Mouse (Mus musculus): ENCODE results near the gene Arhgef1. TPM values are rescaled to one million over a fixed set of nuclear protein-coding genes. Genes with fewer than 3 reads are reported as not detected.
"Not testable (repeated sequence)": the region's sequence is repeated elsewhere in the genome, so short reads cannot be mapped to it uniquely, and the experiment has no call there.

Arhgef1 gene
- total RNA-seq, 2 experiments from 2014 or later, result 93.0 to 137 TPM

GRCm38 (mm10) chr7:24889431-24890220 is 13.1 kb upstream of the Arhgef1 start:
- DNase-seq, result no peak

DNA sequence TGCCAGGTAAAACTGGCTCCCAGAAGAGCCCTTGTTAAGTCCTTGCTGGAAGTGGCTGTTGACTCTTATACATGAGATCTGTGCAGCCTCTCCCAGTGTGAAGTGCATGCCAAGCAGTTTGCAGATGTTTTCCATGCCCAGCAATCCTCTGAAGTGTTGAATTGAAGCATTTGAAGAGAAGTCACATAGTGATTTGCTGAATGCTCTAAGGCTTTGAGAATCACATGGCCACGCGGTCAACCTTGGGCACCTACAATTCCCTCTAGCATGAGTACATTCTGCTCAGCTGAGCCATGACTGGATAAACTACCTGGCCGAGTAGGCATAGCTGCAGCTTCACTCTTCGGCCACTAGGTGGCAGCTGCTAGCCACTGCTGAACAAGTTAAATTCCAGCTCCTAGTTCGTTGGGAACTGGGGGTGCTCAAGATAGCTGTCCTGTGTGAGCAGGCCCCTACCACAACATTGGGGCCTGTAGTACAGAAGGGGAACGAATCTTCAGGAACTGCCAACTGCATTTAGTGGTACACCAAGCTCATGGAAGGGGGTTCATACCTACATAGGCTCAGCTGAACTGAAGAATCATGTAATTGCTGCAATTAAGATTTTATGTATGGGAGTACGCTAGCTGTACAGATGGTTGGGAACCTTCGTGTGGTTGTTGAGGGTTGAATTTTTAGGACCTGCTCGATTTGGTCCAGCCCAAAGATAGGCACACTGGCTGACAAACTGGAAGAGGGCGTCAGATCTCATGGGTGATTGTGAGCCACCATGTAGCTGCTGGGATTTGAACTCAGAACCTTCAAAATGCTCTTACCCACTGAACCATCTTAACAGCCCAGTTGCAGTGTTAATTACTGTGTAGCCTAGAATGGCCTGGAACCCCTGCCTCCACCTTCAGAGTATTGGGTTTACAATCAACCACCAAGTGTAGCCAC is 12.2 kb upstream of the Arhgef1 start:
- DNase-seq, result peak; percentile 83

- no peak for DNase-seq
These were observed 11.2 kb upstream of the Arhgef1 start for GRCm38 (mm10) chr7:24891241-24892124.

DNA sequence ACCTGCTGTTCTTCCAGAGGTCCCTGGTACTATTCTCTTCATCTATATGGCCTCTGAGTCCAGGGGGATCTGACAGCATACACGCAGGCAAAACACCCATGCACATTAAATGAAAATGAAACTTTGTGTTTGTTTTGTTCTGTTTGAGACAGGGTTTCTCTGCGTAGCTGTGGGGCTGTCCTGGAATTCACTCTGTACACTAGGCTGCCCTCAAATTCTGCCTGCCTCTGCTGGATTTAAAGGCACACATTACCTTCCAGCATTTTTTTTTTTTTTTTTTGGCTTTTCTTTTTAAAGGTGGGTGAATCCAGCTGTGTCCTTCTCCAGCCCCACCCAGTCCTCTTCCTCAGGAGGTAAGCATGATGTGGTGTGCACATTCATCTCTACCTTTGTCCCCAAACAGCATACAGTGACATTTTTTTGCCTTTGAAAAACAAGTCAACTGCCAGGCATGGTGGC is 10.6 kb upstream of the Arhgef1 start:
- DNase-seq, result no peak

GRCm38 (mm10) chr7:24895749-24896148 is 7.0 kb upstream of the Arhgef1 start:
- DNase-seq, result not testable (repeated sequence)

DNA sequence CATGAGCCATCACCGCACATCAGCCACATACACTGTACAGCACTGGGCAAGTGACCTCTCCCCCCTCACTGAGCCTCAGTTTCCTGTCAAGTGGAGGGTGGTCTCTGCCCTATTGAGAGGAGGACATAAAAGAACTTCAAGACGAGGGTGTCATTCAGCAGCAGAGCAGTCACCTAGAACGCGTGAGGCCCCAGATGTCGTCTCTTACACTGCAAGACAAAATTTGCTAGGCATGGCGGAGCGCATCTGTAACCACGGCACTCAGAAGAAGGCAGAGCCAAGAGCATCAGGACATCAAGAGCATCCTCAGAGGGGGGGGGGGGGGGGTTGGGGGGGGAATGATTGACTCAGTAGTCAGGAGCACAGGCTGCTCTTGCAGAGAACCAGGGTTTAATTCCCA is 6.4 kb upstream of the Arhgef1 start:
- DNase-seq, result no peak

- no peak for DNase-seq
These were observed 5.5 kb upstream of the Arhgef1 start, which contains the start of gene Cd79a for GRCm38 (mm10) chr7:24897224-24897623. Gene Cd79a, plus strand, starts transcription at chr7:24897381.

DNA sequence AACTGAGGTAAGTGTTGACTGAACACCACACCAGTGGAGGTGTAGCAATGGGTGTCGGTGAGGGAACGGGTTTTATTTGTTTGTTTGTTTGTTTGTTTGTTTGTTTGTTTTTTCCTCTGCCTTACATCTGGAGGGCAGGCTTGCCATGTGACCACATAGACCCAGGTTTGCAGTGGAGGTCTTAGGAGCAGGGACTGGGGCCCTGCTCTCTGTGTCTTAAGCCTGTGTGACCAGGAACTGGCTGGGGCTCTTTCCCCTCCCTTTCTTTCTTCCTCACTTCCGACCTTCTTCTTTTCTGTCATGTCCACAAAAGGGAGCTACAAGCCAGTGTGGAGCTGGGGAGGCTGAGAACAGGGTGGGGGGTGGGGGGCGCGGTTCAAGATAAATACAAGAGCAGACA is 4.8 kb upstream of the Arhgef1 start:
- DNase-seq, result no peak

DNA sequence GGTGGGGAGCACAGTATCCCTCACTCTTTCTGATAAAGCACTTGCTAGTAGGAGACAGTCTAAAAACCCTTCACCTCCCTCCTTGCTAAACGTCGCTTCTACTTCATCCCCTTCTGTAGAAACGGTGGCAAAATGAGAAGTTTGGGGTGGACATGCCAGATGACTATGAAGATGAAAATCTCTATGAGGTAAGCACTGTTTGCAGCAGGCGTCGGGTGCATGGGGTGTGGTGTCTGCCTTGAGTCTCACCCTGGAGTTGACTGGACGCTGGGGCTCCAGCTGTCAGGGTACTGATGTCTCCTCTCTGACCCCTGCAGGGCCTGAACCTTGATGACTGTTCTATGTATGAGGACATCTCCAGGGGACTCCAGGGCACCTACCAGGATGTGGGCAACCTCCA is 1.6 kb upstream of the Arhgef1 start:
- DNase-seq, result no peak

DNA sequence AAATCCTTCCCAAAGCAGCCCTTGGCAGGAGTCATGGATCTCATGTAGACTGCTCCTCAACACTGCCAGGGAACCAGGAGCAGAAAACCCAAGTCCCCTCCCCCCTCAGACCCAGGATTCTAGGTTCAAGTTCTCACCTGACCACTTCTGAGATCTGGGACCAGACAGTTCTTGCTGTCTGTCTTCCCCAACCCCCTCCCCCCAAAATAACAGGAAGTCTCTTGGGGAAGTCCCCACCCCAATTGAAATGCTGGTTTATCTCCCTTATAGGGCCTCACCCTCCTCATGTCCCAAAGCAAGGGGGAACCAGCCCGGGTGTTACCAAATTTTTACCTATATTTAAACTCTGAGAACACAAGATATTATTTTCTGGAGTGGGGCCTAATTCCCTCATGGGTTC is 870 bp upstream of the Arhgef1 start:
- DNase-seq, result no peak

DNA sequence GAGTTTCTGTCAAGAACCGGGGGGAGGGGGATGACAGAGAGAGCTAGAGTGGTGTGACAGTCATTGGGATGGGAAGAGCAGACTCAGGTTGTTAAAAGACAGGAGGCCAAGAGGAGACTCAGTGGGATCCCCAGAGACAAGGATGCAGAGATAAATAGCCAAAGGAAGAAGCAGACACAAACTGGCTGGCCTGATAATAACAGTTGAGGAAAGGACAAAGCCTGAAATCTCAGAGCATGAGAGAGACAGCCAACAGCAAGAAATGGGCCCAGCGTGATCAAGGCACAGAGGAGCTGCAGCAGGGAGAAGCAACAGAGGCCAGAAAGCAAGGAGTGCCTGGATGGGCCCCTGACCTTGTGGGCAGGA is 465 bp upstream of the Arhgef1 start:
- no peak for DNase-seq

DNA sequence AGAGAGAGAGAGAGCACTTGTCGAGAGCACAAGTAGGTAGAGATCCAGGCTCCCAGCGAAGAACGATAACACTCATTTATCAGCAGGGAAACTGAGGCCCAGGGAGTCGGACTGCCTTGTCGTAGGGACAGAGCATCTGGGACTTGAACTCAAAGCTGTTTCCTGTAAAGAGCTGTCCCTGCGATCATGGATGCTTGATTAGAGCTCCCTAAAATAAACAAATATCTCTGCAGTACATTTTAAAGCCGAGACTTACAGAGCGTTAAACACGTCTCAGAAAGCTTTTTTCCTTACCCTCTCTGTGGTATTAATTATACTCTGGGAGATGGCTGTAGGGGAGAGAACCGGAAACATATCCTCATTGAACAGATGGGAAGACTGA is 723 bp downstream of the Arhgef1 start:
- DNase-seq, result no peak

GRCm38 (mm10) chr7:24904070-24904483 is 1.4 kb downstream of the Arhgef1 start:
- peak; percentile 98 for DNase-seq

- DNase-seq, result peak; percentile 75
These were observed 2.2 kb downstream of the Arhgef1 start for GRCm38 (mm10) chr7:24904936-24905335.

- no peak for DNase-seq
These were observed 3.8 kb downstream of the Arhgef1 start for GRCm38 (mm10) chr7:24906551-24906950.

DNA sequence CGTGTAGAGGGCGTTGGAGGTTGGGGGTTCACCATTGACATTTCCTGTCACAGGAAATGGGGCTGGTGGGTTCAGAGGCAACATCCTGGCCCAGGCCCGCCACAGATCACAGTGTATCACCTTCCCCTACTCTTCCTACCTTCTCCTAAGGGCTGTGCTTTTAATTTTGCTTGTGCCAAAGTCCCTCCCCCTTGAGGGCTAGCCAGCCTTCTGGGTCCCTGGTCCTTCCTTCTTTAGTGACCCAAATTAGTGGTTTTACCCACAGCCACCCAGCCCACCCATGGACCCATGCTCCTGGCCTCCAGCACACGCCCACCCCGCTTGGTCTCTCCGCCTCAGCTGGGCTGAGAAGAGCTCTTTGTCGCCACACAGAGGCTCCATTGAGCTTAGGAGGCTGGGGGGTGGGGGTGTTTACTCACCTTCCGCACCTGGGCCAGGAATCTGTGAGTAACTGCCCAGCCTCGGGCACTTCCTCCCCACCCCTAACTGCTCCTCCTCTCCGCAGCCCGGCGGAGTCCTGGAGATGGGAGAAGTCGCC is 4.6 kb downstream of the Arhgef1 start:
- DNase-seq, result no peak

DNA sequence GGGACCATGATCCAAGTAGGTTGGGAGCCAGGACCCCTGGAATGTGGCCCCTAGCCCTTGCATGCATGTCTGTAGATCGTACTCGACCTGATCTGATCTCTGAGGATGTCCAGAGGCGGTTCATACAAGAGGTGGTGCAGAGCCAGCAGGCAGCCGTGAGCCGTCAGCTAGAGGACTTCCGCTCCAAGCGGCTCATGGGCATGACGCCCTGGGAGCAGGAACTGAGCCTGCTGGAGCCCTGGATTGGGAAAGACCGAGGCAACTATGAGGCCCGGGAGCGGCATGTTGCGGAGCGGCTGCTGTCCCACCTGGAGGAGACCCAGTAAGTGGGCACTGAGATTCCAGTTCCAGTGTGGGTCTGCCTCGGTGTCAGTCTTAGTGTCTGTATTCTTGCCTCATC is 9.8 kb downstream of the Arhgef1 start:
- no peak for DNase-seq

GRCm38 (mm10) chr7:24918763-24919323 is 16.1 kb downstream of the Arhgef1 start:
- no peak for DNase-seq

DNA sequence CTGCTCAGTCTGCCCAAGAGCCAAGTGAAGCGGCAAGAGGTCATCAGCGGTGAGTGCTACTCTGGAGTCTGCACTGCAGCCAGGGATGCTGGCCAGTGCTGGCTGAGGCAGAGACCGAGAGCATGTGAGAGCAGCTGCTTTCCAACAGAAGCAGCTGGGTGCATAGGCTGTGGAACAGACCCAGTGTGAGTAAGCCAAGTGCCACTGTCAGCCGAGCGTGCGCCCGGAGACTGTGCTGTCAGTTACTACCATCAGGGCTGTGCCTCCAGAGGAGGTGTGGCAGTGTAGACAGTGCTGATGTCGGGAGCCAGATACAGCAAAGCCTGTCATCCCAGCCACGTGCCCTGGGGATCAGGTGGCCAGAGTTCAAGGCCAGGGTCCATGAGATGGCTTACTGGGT is 17.0 kb downstream of the Arhgef1 start:
- no peak for DNase-seq

DNA sequence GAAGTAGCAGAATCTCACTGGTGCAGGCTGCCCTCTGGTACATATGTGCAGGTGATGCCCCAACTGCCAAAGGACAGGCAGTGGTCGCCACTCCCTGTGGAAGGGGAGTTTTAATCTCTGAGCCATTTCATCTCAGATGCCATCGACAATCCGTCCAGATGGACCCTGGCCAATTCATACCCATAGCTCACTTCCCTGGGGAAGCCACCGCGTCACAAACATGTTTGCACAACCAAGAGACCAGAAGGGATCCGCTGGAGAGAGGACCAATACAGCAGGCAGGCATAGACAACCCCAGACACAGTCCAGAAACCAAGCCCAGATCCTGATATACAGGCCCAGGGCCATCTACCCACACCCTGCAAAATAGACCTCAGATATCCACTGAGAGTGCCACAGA is 27.8 kb downstream of the Arhgef1 start:
- no peak for DNase-seq

- DNase-seq, result no peak
These were observed 28.9 kb downstream of the Arhgef1 start for GRCm38 (mm10) chr7:24931651-24932050.

- DNase-seq, result no peak
These were observed 40.9 kb downstream of the Arhgef1 start for GRCm38 (mm10) chr7:24943641-24944040.

Measured in adrenal gland, postnatal 10 days (tissue).